Mouse (Mus musculus): ENCODE results near the gene Irs3. TPM values are rescaled to one million over a fixed set of nuclear protein-coding genes. Genes with fewer than 3 reads are reported as not detected.

The Irs3 gene
- total RNA-seq, 2 experiments from 2014 or later, result 2.1 to 4.0 TPM

- peak; percentile 82 for DNase-seq
These were observed 11.5 kb upstream of the Irs3 start for GRCm38 (mm10) chr5:137656977-137657376.

GRCm38 (mm10) chr5:137654746-137655145, 9.2 kb upstream of the Irs3 start:
- DNase-seq, result no peak

- no peak for DNase-seq
These were observed 7.9 kb upstream of the Irs3 start for GRCm38 (mm10) chr5:137653366-137653765.

- DNase-seq, result peak; percentile 83
These were observed 7.0 kb upstream of the Irs3 start for GRCm38 (mm10) chr5:137652474-137652873.

GRCm38 (mm10) chr5:137649669-137650571, 4.4 kb upstream of the Irs3 start:
- peak; percentile 48 for DNase-seq

GRCm38 (mm10) chr5:137649251-137649650, 3.7 kb upstream of the Irs3 start:
- DNase-seq, result no peak

GRCm38 (mm10) chr5:137647827-137648601, 2.5 kb upstream of the Irs3 start:
- DNase-seq, result no peak

GRCm38 (mm10) chr5:137645091-137645651, 343 bp downstream of the Irs3 start:
- DNase-seq, result peak; percentile 50

GRCm38 (mm10) chr5:137644484-137644883, 1.0 kb downstream of the Irs3 start:
- peak; percentile 67 for DNase-seq

- DNase-seq, result no peak
These were observed 2.6 kb downstream of the Irs3 start for GRCm38 (mm10) chr5:137642886-137643285.

GRCm38 (mm10) chr5:137641054-137641453, 4.5 kb downstream of the Irs3 start, which contains the start of gene Sap25:
TSS of gene Sap25 (plus strand) at chr5:137641334.
- DNase-seq, result peak; percentile 58

GRCm38 (mm10) chr5:137639472-137639871, 6.0 kb downstream of the Irs3 start:
- DNase-seq, result no peak

- no peak for DNase-seq
These were observed 12.0 kb downstream of the Irs3 start for GRCm38 (mm10) chr5:137633397-137634084.

- no peak for DNase-seq
These were observed 13.9 kb downstream of the Irs3 start for GRCm38 (mm10) chr5:137631591-137631990.

- no peak for DNase-seq
These were observed 14.3 kb downstream of the Irs3 start for GRCm38 (mm10) chr5:137631171-137631570.

GRCm38 (mm10) chr5:137630602-137631001, 14.9 kb downstream of the Irs3 start:
- no peak for DNase-seq

- no peak for DNase-seq
These were observed 15.5 kb downstream of the Irs3 start for GRCm38 (mm10) chr5:137629906-137630545.

GRCm38 (mm10) chr5:137629306-137629721, 16.2 kb downstream of the Irs3 start:
- no peak for DNase-seq

GRCm38 (mm10) chr5:137628498-137629305, 16.8 kb downstream of the Irs3 start, which contains the start of the genes Fbxo24, Lrch4 and Gm20605:
TSS of gene Fbxo24 (minus strand) at chr5:137629002.
TSS of gene Lrch4 (plus strand) at chr5:137629121.
TSS of gene Gm20605 (plus strand) at chr5:137629175.
- peak; percentile 98 for DNase-seq

GRCm38 (mm10) chr5:137627991-137628390, 17.5 kb downstream of the Irs3 start:
- DNase-seq, result no peak

Data from adrenal gland, postnatal 10 days (tissue).